ENCODE assay signal across 8 mouse cellular contexts in genomic region chr9:57503622-57504380, GRCm38 (mm10). TPM values are rescaled to one million over a fixed set of nuclear protein-coding genes. Genes with fewer than 3 reads are reported as not detected.
DNase-seq lines count a peak whose midpoint lies in the region; ATAC-seq lines count a peak whose summit lies in the region.

Gene Rpp25 (plus strand): TSS chr9:57504026.

- 1% methylated on average over 46 of the region's 46 CpGs for WGBS in embryonic facial prominence, embryonic 13.5 days
- 2% methylated on average over 45 of the region's 46 CpGs for WGBS in heart, embryonic 10.5 days
- WGBS in liver, embryonic 11.5 days: under 1% methylated on average over 46 of the region's 46 CpGs
- WGBS in neural tube, embryonic 13.5 days: under 1% methylated on average over 46 of the region's 46 CpGs

- H3K27me3 ChIP-seq in embryonic facial prominence, embryonic 13.5 days: peaks cover 81% of the 10 kb centered on the region
- H3K27me3 ChIP-seq in heart, embryonic 10.5 days (ENCODE audit: insufficient read depth, poor library complexity, severe bottlenecking): peaks cover 76% of the 10 kb centered on the region
- H3K27me3 ChIP-seq in liver, embryonic 11.5 days (replicated peaks; ENCODE audit: control insufficient read depth, insufficient read depth, low read length): peaks cover 76% of the 10 kb centered on the region
- peaks cover 68% of the 10 kb centered on the region for H3K27me3 ChIP-seq in neural tube, embryonic 13.5 days

- no peaks in the 10 kb centered on the region for H3K9me3 ChIP-seq in embryonic facial prominence, embryonic 13.5 days
- no peaks in the 10 kb centered on the region for H3K9me3 ChIP-seq in heart, embryonic 10.5 days
- no peaks in the 10 kb centered on the region for H3K9me3 ChIP-seq in liver, embryonic 11.5 days (ENCODE audit: control insufficient read depth, low read length)
- no peaks in the 10 kb centered on the region for H3K9me3 ChIP-seq in neural tube, embryonic 13.5 days

- peak; percentile 57 to 65 for DNase-seq in left cerebral cortex, adult 18-20 months (ENCODE audit: low spot score in 2 of 2)
- no peak for DNase-seq in left cerebral cortex, adult 11 months (ENCODE audit: low spot score)
- DNase-seq in heart, embryonic 10.5 days (ENCODE audit: low spot score): peak; percentile 85
- DNase-seq in kidney, adult 8-10 months: peak; percentile 60 to 75
- peak; percentile 67 for DNase-seq in liver, embryonic 11.5 days (ENCODE audit: low spot score)
- DNase-seq in yolk sac, embryonic 10.5 days (ENCODE audit: low spot score): peak; percentile 68

- no peaks in the 10 kb centered on the region for H3K36me3 ChIP-seq in embryonic facial prominence, embryonic 13.5 days
- no peaks in the 10 kb centered on the region for H3K36me3 ChIP-seq in heart, embryonic 10.5 days
- H3K36me3 ChIP-seq in liver, embryonic 11.5 days (ENCODE audit: control insufficient read depth, insufficient read depth, low read length): no peaks in the 10 kb centered on the region
- H3K36me3 ChIP-seq in neural tube, embryonic 13.5 days: no peaks in the 10 kb centered on the region

- peak within 1 kb of the TSS; percentile 91 for H3K4me2 ChIP-seq in embryonic facial prominence, embryonic 13.5 days
- H3K4me2 ChIP-seq in liver, embryonic 11.5 days: peak within 1 kb of the TSS; percentile 75
- H3K4me2 ChIP-seq in neural tube, embryonic 13.5 days: peak within 1 kb of the TSS; percentile 82

- H3K9ac ChIP-seq in embryonic facial prominence, embryonic 13.5 days: peak within 1 kb of the TSS; percentile 63
- peak within 1 kb of the TSS; percentile 30; the same call in 1 of the 2 replicates for H3K9ac ChIP-seq in liver, embryonic 11.5 days (ENCODE audit: low read depth, low read length)
- H3K9ac ChIP-seq in neural tube, embryonic 13.5 days: peak within 1 kb of the TSS; percentile 65

- H3K4me3 ChIP-seq in embryonic facial prominence, embryonic 13.5 days: peak within 1 kb of the TSS; percentile 49
- H3K4me3 ChIP-seq in heart, embryonic 10.5 days: peak within 1 kb of the TSS; percentile 64
- peak within 1 kb of the TSS; percentile 47 for H3K4me3 ChIP-seq in liver, embryonic 11.5 days (ENCODE audit: low read depth, low read length)
- H3K4me3 ChIP-seq in neural tube, embryonic 13.5 days: peak within 1 kb of the TSS; percentile 45

- no peak within 1 kb of the TSS for H3K27ac ChIP-seq in embryonic facial prominence, embryonic 13.5 days
- H3K27ac ChIP-seq in heart, embryonic 10.5 days: peak within 1 kb of the TSS; percentile 85
- H3K27ac ChIP-seq in liver, embryonic 11.5 days (ENCODE audit: low read depth, low read length): no peak within 1 kb of the TSS
- H3K27ac ChIP-seq in neural tube, embryonic 13.5 days (replicated peaks): peak within 1 kb of the TSS; percentile 91

- H3K4me1 ChIP-seq in embryonic facial prominence, embryonic 13.5 days: peaks cover 38% of the 10 kb centered on the region
- peaks cover 53% of the 10 kb centered on the region for H3K4me1 ChIP-seq in heart, embryonic 10.5 days
- H3K4me1 ChIP-seq in liver, embryonic 11.5 days (replicated peaks; ENCODE audit: control insufficient read depth, insufficient read depth, low read length): peaks cover 36% of the 10 kb centered on the region
- H3K4me1 ChIP-seq in neural tube, embryonic 13.5 days (replicated peaks): peaks cover 78% of the 10 kb centered on the region

- ATAC-seq in embryonic facial prominence, embryonic 13.5 days (ENCODE audit: insufficient number of reproducible peaks, insufficient read depth, low FRiP score, low TSS enrichment, low read depth): peak; percentile 67; the same call in 1 of the 2 replicates
- ATAC-seq in liver, embryonic 11.5 days (replicated peaks; ENCODE audit: low FRiP score): peak; percentile 21; the same call in 1 of the 2 replicates
- peak; percentile 45; the same call in 1 of the 2 replicates for ATAC-seq in neural tube, embryonic 13.5 days (ENCODE audit: low read depth)

RNA-seq across cellular contexts. Expression of gene Rpp25, which starts in this region (rescaled TPM):
- 10 to 100 TPM; 17.6 to 18.5 TPM for total RNA-seq in left cerebral cortex, adult 18-20 months (2021)
- polyA plus RNA-seq in embryonic facial prominence, embryonic 13.5 days (2015; fragmentation: Nextera tagmentation; extraction: Ambion mirVana): 0.61 and 1.3 TPM in 2 replicates
- polyA plus RNA-seq in heart, embryonic 10.5 days (2016; fragmentation: Nextera tagmentation; extraction: Ambion mirVana): 15.0 and 16.5 TPM in 2 replicates
- polyA plus RNA-seq in liver, embryonic 11.5 days (2014; fragmentation: Nextera tagmentation; extraction: Ambion mirVana): 2.1 and 3.1 TPM in 2 replicates
- 21.0 and 21.9 TPM in 2 replicates for polyA plus RNA-seq in neural tube, embryonic 13.5 days (2015; fragmentation: Nextera tagmentation; extraction: Ambion mirVana)

Comparison
In these comparisons a context has a peak if more than half of its experiments do, and no peak if none do; other contexts are left out.
1. H3K27ac ChIP-seq: peak in heart, embryonic 10.5 days (single experiment) and neural tube, embryonic 13.5 days (single experiment); none in embryonic facial prominence, embryonic 13.5 days (single experiment) and liver, embryonic 11.5 days (single experiment).
2. Peak in every context shown above with its lines, with median percentiles within 50 percentile points of each other: ATAC-seq, H3K4me2 ChIP-seq, H3K4me3 ChIP-seq and H3K9ac ChIP-seq.